Mouse (Mus musculus): Measurements from ENCODE around the gene Plxnb1. TPM values are rescaled to one million over a fixed set of nuclear protein-coding genes. Genes with fewer than 3 reads are reported as not detected.

Plxnb1 gene
- total and polyA plus RNA-seq, 3 experiments = 15.7 to 25.0 (median 21.1) TPM

- Histone ChIP-seq H3K36me3 (ENCODE audit: control insufficient read depth, insufficient read depth, low read length) (no peaks in the 10 kb centered on the region), H3K4me1 (ENCODE audit: control insufficient read depth, insufficient read depth, low read length) (peaks cover 7% of the 10 kb centered on the region), H3K27me3 (ENCODE audit: control insufficient read depth, insufficient read depth, low read length) (no peaks in the 10 kb centered on the region), H3K27ac (peak overlapping the region; percentile 72), H3K79me2 (replicated peaks; ENCODE audit: control insufficient read depth, insufficient read depth, low read length) (no peaks in the 10 kb centered on the region), H3K9ac (ENCODE audit: low read depth, low read length) (peak overlapping the region; percentile 73), H3K4me3 (peak overlapping the region; percentile 73)
- 50% methylated on average over 9 of the region's 9 CpGs for WGBS
- no peak for TF ChIP-seq CTCF (IDR thresholded peaks at IDR 0.05)
- TF ChIP-seq EP300 (IDR thresholded peaks at IDR 0.05; ENCODE audit: insufficient read depth, low read depth, low read length) = no peak
- TF ChIP-seq POLR2A (IDR thresholded peaks at IDR 0.05; ENCODE audit: insufficient read depth, low read depth, low read length) = no peak
- DNase-seq = peak in 1 of 2 experiments; percentile 26
- intact Hi-C loops (cut with DNase I) = no loop called here
Measured at GRCm38 (mm10) chr9:109096251-109096661, 1.1 kb downstream of the Plxnb1 start.

- no peaks in the 10 kb centered on the region for H3K27me3 ChIP-seq (ENCODE audit: control insufficient read depth, insufficient read depth, low read length)
- H3K9ac ChIP-seq (ENCODE audit: low read depth, low read length) = peak overlapping the region; percentile 10; the same call in 1 of the 2 replicates
- peaks cover 7% of the 10 kb centered on the region for H3K4me1 ChIP-seq (ENCODE audit: control insufficient read depth, insufficient read depth, low read length)
- H3K27ac ChIP-seq = peak overlapping the region; percentile 72
- no peaks in the 10 kb centered on the region for H3K79me2 ChIP-seq (replicated peaks; ENCODE audit: control insufficient read depth, insufficient read depth, low read length)
- TF ChIP-seq CTCF (IDR thresholded peaks at IDR 0.05) = no peak
- TF ChIP-seq POLR2A (IDR thresholded peaks at IDR 0.05; ENCODE audit: insufficient read depth, low read depth, low read length) = no peak
- TF ChIP-seq EP300 (IDR thresholded peaks at IDR 0.05; ENCODE audit: insufficient read depth, low read depth, low read length) = no peak
- H3K36me3 ChIP-seq (ENCODE audit: control insufficient read depth, insufficient read depth, low read length) = no peaks in the 10 kb centered on the region
- 66% methylated on average over 6 of the region's 6 CpGs for WGBS
- peak in 1 of 2 experiments; percentile 23 for DNase-seq
- H3K4me3 ChIP-seq = no peak overlapping the region; the same call in 1 of the 2 replicates
- intact Hi-C loops (cut with DNase I) = no loop called here
Measured at GRCm38 (mm10) chr9:109096856-109097255, 1.7 kb downstream of the Plxnb1 start.

GRCm38 (mm10) chr9:109097291-109097690 lies 2.1 kb downstream of the Plxnb1 start:
- no peaks in the 10 kb centered on the region for H3K79me2 ChIP-seq (replicated peaks; ENCODE audit: control insufficient read depth, insufficient read depth, low read length)
- no peak overlapping the region; the same call in 1 of the 2 replicates for H3K9ac ChIP-seq (ENCODE audit: low read depth, low read length)
- peak overlapping the region; percentile 72 for H3K27ac ChIP-seq
- 54% methylated on average over 6 of the region's 6 CpGs for WGBS
- no peak overlapping the region for H3K4me3 ChIP-seq
- no peak for TF ChIP-seq EP300 (IDR thresholded peaks at IDR 0.05; ENCODE audit: insufficient read depth, low read depth, low read length)
- TF ChIP-seq CTCF (IDR thresholded peaks at IDR 0.05) = no peak
- TF ChIP-seq POLR2A (IDR thresholded peaks at IDR 0.05; ENCODE audit: insufficient read depth, low read depth, low read length) = no peak
- no peaks in the 10 kb centered on the region for H3K27me3 ChIP-seq (ENCODE audit: control insufficient read depth, insufficient read depth, low read length)
- intact Hi-C loops (cut with DNase I) = no loop called here
- DNase-seq = no peak
- peaks cover 7% of the 10 kb centered on the region for H3K4me1 ChIP-seq (ENCODE audit: control insufficient read depth, insufficient read depth, low read length)
- H3K36me3 ChIP-seq (ENCODE audit: control insufficient read depth, insufficient read depth, low read length) = no peaks in the 10 kb centered on the region

- H3K27me3 ChIP-seq (ENCODE audit: control insufficient read depth, insufficient read depth, low read length) = no peaks in the 10 kb centered on the region
- H3K4me1 ChIP-seq (ENCODE audit: control insufficient read depth, insufficient read depth, low read length) = peaks cover 7% of the 10 kb centered on the region
- no peaks in the 10 kb centered on the region for H3K79me2 ChIP-seq (replicated peaks; ENCODE audit: control insufficient read depth, insufficient read depth, low read length)
- H3K27ac ChIP-seq = peak overlapping the region; percentile 72
- intact Hi-C loops (cut with DNase I) = no loop called here
- peak overlapping the region; percentile 29 for H3K9ac ChIP-seq (ENCODE audit: low read depth, low read length)
- 52% methylated on average over 5 of the region's 5 CpGs for WGBS
- H3K36me3 ChIP-seq (ENCODE audit: control insufficient read depth, insufficient read depth, low read length) = no peaks in the 10 kb centered on the region
- H3K4me3 ChIP-seq = peak overlapping the region; percentile 27
- DNase-seq = peak; percentile 55 to 62
- no peak for TF ChIP-seq EP300 (IDR thresholded peaks at IDR 0.05; ENCODE audit: insufficient read depth, low read depth, low read length)
- TF ChIP-seq POLR2A (IDR thresholded peaks at IDR 0.05; ENCODE audit: insufficient read depth, low read depth, low read length) = peak; percentile 57
- no peak for TF ChIP-seq CTCF (IDR thresholded peaks at IDR 0.05)
Measured at GRCm38 (mm10) chr9:109097831-109098230, 2.6 kb downstream of the Plxnb1 start.

GRCm38 (mm10) chr9:109098366-109098765 lies 3.2 kb downstream of the Plxnb1 start:
- H3K27me3 ChIP-seq (ENCODE audit: control insufficient read depth, insufficient read depth, low read length) = no peaks in the 10 kb centered on the region
- H3K27ac ChIP-seq = peak overlapping the region; percentile 72
- H3K4me3 ChIP-seq = peak overlapping the region; percentile 27
- no peaks in the 10 kb centered on the region for H3K79me2 ChIP-seq (replicated peaks; ENCODE audit: control insufficient read depth, insufficient read depth, low read length)
- H3K36me3 ChIP-seq (ENCODE audit: control insufficient read depth, insufficient read depth, low read length) = no peaks in the 10 kb centered on the region
- no peak for DNase-seq
- H3K9ac ChIP-seq (ENCODE audit: low read depth, low read length) = peak overlapping the region; percentile 29
- intact Hi-C loops (cut with DNase I) = no loop called here
- TF ChIP-seq EP300 (IDR thresholded peaks at IDR 0.05; ENCODE audit: insufficient read depth, low read depth, low read length) (no peak), POLR2A (IDR thresholded peaks at IDR 0.05; ENCODE audit: insufficient read depth, low read depth, low read length) (no peak), CTCF (IDR thresholded peaks at IDR 0.05) (no peak)
- 72% methylated on average over 8 of the region's 8 CpGs for WGBS
- peaks cover 7% of the 10 kb centered on the region for H3K4me1 ChIP-seq (ENCODE audit: control insufficient read depth, insufficient read depth, low read length)

- intact Hi-C loops (cut with DNase I) = no loop called here
- peaks cover 7% of the 10 kb centered on the region for H3K4me1 ChIP-seq (ENCODE audit: control insufficient read depth, insufficient read depth, low read length)
- peak overlapping the region; percentile 72 for H3K27ac ChIP-seq
- WGBS = 25% methylated on average over 5 of the region's 6 CpGs
- peak overlapping the region; percentile 29 for H3K9ac ChIP-seq (ENCODE audit: low read depth, low read length)
- no peaks in the 10 kb centered on the region for H3K36me3 ChIP-seq (ENCODE audit: control insufficient read depth, insufficient read depth, low read length)
- H3K27me3 ChIP-seq (ENCODE audit: control insufficient read depth, insufficient read depth, low read length) = no peaks in the 10 kb centered on the region
- no peaks in the 10 kb centered on the region for H3K79me2 ChIP-seq (replicated peaks; ENCODE audit: control insufficient read depth, insufficient read depth, low read length)
- TF ChIP-seq CTCF (IDR thresholded peaks at IDR 0.05) (no peak), POLR2A (IDR thresholded peaks at IDR 0.05; ENCODE audit: insufficient read depth, low read depth, low read length) (no peak), EP300 (IDR thresholded peaks at IDR 0.05; ENCODE audit: insufficient read depth, low read depth, low read length) (0 out of 2 replicates have a peak, but pooled peaks have one; percentile 34)
- no peak overlapping the region for H3K4me3 ChIP-seq
- DNase-seq = peak; percentile 63 to 78
Measured at GRCm38 (mm10) chr9:109098969-109099368, 3.8 kb downstream of the Plxnb1 start.
